Mouse (Mus musculus) left cerebral cortex, postnatal 25 days (tissue): ENCODE measurements around the gene Ntm. TPM values are rescaled to one million over a fixed set of nuclear protein-coding genes. Genes with fewer than 3 reads are reported as not detected.

Experiments
- DNase-seq, 2 experiments: peaks; one replicate each; pipeline ENCODE4 v3.0.0; 2022; ENCODE audit warnings: low spot score in 2 of 2, mixed read lengths in 1 of 2
- intact Hi-C: fragments of 180-260 bp; cut with DNase I; formaldehyde crosslinking; loops from one replicate; pipeline ENCODE4 v1.15.1; 2025
- total RNA-seq, 2 experiments: library from RNA; stranded (reverse); gene quantifications; 2 replicates each; pipeline ENCODE4 v1.2.3; 2021

Gene Ntm
- total RNA-seq, 2 experiments from 2014 or later, result 288 to 306 TPM

DNA sequence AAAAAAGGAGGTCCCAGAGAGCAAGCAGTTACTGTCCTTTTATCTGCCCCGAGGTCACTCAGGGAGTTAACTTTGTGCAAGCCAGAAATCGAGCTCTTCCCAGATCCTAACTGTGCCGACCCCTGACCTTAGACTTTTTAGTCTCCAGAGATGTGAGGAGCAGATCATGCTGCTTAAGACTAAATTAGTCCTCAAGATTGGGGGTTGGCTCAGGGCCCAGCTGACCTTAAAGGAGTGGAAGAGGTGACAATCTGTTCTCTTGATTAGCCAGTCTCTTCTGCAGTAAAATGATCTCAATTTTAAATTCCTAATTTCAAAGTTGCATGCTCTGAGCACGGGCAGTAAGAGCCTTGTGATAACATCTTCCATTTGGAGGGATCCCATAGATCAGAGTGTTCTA is 193.6 kb downstream of the Ntm start:
- intact Hi-C loops, result no loop called here
- no peak for DNase-seq

DNA sequence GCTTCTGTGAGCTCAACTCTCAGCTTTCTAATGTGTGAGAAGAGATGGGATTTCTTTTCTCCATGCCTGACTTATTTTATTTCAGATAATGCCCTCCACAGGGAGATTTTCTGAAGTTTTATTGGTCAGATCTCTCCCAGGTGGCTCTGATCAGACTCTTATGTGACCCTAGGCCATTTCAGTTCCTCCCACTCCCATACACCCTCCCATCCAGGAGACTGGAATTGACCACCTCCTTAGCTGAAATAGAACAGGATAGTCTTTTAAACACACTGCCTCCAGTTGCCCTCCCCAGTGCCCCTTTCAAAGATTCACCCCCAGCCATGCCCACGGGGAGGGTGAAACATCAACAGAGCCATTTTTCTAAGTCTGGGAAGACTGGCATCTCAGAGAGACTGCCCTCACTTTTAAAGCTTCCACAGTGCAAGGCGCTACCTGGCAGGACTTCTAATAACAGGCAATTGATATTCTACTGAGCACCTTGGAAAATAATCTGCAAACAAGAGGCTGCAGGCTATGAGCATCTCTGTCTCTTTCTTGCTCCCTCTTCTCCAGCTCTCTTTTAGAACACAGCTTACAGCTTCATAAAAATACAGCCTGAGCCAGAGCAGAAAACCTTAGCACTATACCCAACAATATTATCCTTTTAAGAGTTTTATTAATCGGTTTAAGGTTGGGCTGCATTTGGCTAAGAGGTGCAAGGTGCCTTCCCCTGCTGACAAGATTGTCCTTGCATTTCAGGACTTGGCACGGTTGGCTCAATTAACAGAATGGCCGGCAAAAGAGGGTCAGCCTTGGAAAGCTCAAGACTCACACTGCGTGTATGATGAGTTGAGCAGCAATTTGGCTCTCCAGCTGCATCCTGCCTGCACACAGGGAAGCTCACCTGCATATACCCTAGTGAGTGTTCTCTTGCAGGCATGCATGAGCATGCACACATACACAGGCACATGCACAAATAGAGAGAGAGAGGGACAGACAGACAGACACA is 196.7 kb downstream of the Ntm start:
- intact Hi-C loops, result no loop called here
- no peak for DNase-seq

DNA sequence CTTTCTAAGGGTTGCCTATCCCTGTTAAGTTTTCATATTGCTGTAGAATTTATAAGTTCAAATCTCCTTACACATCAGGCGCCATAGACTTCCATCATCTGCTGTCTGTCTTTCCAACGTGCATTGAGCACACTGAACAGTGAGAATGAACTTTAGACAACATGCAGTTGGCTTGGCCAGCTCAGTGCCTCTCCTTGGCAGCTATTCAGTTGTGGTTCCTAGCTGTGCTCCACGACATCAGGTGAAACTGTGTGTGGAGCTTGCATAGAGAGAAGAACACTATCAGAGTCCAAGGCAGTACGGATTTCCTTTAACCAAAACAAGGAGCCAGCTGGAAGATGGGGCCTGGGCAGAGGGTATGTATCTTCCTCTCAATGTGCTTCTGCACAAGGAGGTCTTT is 199.6 kb downstream of the Ntm start:
- no peak for DNase-seq
- intact Hi-C loops, result no loop called here

DNA sequence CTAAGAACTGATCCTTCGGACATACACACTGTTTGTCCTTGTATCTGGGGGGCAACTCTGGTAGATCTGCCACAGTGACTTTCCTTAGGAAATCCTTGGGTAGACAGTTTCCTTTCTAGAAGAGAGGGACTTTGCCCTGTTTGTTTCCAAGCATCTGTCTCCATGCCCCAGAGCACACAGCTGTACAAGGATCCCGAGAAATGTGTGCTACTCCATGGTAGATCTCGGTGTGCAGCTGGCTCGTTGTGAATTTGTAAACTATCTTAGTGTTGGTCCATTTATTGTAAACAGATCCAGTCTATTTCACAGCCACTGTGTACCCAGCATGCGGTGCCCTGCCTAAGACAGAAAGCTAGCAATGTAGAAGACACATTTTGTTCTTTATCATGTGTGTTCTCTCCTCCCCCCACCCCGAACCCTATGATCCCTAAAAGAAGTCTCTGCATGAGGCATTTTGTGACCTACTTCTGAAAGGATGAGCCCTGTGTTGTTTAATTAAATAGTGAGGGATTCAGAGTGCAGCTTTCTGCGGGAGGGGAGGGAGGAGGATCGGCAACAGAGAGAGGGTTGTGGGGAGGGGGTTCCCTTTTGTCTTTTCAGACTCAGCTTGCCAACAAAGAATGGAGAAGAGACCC is 200.9 kb downstream of the Ntm start:
- intact Hi-C loops, result no loop called here
- no peak for DNase-seq

DNA sequence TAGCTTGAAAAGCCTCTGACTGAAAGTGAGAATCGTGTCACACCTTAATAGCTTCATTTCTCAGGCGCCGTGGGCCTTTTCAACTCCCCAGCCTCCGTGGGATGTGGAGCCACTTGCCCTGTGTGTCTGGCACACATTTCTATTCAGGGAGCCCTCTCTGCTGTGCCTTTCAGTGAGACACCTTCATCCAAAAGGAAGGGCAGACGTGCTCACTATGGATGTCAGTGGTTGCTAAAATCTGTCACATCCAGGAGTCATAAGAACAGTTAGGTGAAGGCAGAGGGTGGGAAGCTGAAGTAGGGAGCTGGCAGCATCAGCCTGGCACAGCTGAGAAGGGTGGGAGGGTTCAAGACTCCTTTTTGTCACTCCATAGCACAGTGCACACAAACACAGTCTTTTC is 201.4 kb downstream of the Ntm start:
- DNase-seq, result peak in 1 of 2 experiments; percentile 29
- intact Hi-C loops, result no loop called here

DNA sequence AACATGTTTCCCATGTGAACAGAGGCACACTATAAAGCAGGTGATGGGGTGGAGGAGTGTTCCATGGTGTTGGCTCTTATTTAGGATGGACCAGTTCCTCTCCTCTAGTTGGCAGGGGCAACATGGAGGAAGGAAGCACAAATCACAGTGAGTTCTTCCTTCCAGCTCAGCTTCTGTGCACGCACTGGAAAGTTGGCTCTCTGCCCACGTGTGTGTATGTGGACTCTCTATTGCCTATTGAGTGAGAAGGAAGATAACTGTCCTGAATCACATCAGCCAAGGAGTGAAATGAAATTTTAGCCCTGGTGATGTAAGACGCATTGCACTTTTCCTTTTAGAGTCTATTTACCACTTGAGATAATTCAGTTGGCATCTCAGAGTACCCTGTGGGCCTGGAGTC is 203.0 kb downstream of the Ntm start:
- no peak for DNase-seq
- intact Hi-C loops, result no loop called here

DNA sequence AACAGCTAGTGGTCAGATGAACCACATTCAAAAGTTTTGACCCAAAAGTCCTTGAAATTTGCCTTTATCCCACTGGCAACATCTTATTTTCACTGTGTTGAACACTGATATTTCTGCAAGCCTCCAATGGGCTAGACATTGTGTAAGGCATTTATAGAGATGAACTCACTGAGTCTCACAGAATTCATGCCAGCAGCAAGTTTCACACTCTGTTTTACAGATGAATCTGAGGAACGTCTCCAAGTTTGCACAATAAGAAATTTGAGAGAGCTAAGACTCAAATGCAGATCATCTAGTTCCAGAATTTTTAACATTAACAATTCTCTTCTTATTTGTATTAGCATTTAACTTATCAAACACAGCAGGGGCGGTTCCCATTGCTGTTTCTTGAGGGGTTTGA is 203.9 kb downstream of the Ntm start:
- intact Hi-C loops, result no loop called here
- peak in 1 of 2 experiments; percentile 59 for DNase-seq

DNA sequence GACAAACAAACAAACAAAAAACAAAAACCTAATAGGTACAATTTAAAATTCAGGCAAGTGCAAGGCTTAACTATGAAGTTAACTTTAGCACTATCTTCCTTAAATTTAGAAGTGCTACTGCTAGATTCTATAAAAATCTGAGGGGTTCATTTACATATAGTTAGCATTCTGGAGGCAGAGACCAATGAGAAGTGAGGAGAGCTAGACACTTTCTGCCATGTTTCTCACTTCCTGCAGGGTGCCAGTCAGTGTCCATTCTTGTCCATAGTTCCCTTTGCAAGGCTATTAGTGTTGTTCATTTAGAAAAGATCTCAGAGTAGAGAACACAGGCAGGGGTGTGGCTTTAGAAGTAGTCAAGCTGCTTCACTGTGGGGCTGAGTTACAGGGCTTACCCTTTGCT is 208.6 kb downstream of the Ntm start:
- DNase-seq, result peak in 1 of 2 experiments; percentile 71
- intact Hi-C loops, result no loop called here

DNA sequence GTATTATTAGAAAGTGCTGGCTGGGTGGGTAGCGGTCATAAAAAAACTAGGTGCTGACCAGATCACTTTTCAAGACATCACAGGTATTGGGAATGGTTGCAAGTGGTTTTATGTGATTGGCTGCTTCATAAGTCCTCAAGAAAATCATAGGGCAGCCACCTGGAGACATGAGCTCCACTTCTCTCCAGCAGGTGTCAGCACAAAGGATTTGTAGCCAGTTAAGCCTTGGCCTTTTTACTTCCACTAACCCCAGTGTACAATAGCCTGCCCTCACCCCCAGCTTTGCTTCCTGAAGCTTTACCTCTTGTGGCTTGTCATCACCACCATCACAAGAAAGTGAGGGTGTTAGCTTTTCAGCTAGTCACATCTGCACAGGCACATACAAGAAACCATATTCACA is 211.5 kb downstream of the Ntm start:
- intact Hi-C loops, result loop anchor here (2.0 kb wide), 2 partner anchors 51 to 389 kb away; no protein-coding TSS in a partner anchor
- DNase-seq, result no peak

DNA sequence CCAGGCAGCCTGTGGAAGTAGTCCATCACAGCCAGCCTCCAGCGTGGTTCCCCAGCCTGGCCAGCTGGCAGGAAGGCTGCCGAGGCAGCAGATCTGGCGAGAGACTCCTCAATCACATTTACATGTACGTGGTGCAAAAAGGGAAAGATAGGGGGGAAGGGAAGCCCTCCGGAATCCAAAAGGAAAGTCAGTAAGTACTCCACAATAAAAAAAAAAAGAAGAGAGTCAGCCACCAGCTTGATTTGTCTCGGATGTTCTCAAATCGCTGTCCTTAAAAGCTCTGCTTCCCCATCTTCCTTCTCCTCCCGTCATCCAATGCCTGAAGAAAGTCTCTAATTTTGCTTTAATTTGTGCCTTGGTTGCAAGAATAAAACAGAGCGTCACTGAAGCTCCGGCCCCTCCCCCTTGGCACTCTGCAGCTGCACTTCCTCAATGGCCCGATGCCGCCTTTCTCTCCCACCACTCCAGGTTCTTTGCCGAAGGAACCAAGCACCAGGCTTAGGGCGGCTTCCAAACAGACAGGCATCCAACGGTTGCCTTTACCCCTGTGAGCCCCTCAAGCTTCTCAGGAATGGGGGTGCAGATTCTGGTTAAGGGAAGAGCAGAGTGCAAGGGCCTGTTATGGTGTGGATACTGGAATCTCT is 212.4 kb downstream of the Ntm start:
- peak; percentile 62 to 93 for DNase-seq
- intact Hi-C loops, result loop anchor here (1.0 to 2.0 kb wide), 3 partner anchors 52 to 390 kb away; no protein-coding TSS in a partner anchor

DNA sequence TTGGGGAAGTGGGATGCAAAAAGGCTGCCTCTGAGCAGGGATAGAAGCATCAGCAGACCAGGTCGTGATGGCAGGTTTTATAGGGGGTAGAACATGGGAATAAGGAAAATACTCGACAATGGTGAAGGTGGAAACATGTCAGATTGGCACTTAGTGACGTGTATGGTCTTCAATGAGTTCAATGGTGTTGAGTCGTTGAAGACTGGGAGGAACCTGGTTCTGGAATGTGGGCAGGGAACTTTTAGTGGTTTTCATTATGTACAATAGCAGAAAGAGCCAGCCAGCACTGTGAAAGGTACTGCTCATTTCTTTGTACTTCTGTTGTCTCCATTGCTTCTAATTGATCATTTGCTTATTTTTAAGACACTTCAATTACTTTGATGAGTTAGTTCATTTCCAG is 214.9 kb downstream of the Ntm start:
- DNase-seq, result no peak
- intact Hi-C loops, result no loop called here

DNA sequence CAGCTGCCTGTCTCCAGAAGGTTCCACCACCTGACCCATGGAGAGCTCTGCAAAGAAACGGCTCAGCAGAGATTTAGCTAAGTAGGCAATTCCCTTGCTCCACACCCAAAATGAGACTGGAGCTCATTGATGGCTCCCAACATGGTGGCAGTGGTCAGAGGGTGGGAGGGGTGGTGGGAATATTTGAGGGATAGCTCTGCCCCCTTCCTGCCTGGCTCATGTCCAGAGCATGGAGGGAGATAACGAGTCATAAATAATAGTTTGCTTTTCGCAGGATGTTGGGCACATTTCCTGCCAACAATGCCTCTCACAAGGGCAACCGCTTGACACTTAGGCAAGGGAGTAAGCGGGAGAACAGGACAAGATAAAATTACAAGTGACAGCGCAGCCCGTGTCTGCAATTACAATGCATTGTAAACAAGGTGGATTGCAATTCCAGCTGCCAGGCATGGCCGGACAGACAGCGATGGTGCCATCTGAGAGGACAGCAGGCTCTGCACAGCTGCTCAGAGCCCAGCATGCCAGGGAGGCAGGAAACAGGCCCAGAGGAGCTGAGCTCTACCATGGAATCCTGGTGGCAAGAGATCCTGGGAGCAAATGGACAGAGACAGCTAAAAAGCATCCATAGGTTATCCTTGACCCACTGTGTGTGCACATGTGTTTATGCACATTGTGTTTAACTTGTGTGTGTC is 224.0 kb downstream of the Ntm start:
- intact Hi-C loops, result no loop called here
- no peak for DNase-seq

DNA sequence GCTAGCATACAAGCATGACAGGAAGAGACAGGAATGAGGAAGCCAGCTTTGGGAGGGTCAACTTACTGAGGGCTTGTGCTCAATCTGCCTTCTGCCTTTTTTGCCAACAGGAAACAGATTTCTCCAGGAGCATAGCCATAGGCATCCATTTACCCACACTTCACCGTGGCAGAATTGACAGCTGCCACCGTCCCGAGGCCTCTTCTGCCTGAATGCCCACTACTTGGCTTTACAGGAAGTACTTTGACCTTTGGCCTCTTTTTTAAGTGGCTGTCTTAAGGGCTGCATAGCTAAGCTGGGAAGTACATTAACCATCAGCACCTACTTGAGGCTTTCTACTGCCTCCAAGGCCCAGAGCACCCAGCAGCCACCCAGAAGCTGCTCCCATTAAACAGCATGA is 226.9 kb downstream of the Ntm start:
- no peak for DNase-seq
- intact Hi-C loops, result no loop called here

DNA sequence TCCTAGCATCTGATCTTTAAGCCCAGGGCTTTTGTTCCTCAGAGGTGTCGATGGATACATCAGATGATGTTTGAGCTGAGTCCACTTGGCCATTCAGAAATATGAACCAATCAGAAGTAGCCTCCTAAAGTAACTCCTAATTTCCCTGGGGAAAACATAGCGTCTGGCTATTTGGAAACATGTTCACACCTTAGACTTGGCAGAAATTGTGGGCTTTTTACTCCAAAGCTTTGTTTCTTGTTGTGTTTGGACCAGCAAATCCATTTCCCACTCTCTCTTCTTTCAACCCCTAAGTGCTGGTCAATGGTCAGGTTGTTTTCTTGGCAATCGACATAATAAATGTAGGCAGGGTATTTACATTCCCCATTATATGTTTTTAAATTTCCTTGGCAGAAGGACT is 230.0 kb downstream of the Ntm start:
- intact Hi-C loops, result loop anchor here (1.0 kb wide), 1 partner anchor 41 kb away; no protein-coding TSS in a partner anchor
- no peak for DNase-seq

DNA sequence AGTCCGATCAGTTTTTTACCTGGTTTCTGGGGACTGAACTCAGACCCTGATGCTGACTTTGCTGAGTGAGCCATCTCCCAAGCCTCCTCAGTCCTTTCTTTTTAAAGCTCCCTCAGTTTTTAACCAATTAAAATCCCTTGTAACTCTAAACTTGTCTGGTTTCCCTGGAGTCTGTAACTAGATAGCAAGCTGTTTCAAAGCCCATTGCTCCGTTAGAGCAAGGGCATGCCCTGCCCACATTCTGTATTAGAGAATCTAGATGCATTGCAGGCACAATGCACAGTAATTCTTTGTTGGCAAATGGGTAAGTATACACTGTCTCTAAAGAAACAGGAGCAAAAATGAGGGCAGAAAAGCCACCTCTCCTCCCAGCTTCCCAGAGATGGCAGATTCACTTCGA is 231.3 kb downstream of the Ntm start:
- no peak for DNase-seq
- intact Hi-C loops, result loop anchor here (1.0 kb wide), 1 partner anchor 39 kb away; no protein-coding TSS in a partner anchor

DNA sequence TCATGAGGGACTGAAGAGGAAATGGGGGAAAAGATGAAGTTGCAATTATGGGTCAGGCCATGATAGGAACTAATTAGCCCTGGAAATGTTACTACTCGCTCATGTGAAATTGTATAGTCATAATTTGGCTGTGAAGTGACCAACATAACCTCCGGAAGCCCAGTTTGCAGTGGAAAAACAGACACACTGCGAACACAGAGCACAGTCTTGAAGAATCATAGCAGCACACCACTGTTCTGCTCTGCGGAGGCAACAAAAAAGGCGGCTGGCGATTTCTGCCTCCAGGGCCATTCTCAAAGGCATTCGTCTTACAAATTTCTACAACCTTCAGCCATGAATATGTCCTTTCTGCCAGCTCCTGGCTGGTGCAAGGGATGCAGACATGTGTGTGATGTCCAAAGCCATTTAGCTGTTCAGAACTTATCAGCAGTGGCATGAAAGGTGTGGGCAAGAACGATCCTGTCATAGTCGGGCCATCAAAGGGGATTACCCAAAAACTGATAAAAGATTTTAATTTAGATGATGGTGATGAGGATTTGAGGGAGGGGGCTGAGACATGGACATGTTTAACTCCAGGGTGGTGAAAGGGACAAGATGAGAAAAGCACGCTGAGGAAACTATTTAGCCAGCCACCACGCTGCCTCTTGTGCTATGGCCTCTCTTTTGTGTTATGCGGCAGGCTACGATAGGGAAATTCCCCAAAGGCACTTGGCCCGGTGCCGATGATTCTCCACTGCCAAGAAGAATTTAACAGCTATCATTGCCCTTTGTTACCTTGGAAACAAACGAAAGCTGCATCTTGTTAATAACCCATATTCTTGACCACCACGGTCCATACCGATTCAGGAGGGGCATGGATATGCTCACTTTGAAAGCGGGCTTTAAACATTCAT is 235.2 kb downstream of the Ntm start:
- DNase-seq, result peak in 1 of 2 experiments; percentile 40
- intact Hi-C loops, result no loop called here

DNA sequence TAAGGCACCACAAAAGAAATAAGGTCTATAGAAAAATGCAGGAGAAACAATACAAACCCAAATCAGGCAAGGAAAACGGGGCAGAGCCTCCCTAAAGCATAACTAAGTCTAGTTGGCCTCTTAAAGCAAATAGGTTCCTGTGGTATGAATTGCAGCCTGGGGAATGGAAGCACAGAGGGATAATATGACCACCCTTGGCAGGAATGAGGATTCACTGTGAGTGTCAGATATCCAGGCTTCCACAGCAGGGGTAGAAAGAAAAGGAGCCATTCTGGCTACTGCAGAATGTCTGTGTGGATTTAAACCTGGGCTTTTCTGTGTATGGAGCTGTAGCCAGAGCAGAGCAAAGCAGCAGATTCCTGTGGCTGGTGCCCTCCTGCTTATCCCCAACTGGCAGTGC is 241.5 kb downstream of the Ntm start:
- intact Hi-C loops, result no loop called here
- DNase-seq, result no peak

DNA sequence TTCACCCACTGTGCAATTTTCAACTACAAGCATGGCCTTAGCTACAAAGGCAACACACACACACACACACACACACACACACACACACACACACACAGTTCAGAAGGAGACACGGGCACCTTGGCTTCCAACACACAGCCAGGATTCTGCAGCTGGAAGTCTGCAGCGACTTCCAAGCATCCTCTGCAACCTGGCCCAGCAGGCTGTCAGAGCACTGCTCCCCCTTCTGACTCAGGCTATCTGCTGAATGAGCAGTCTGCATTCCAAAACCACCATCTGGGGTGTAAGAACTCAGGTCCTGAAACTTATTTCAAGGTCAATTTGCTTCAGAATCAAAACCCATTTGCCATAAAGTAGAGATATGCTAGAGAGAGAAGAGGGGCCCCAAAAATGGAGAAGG is 246.1 kb downstream of the Ntm start:
- peak in 1 of 2 experiments; percentile 26 for DNase-seq
- intact Hi-C loops, result no loop called here

DNA sequence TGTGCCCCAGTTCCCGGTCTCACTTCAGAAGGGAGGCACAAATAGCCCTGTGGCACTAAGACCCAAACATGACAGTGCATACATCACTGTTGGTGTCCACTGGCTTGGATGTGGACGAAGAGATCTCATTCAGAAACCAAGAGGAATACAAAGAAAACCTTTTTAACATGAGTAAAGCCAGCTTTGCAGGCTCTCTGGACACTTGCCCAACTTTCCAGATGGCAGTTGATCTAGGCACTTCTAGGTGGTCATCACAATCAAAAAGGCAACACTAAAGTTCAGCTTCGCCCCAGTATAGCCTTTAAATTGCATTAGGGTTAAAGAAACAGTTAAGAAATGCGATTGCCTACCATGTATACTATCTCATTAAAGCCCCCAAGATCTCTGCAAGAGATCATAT is 264.7 kb downstream of the Ntm start:
- DNase-seq, result no peak
- intact Hi-C loops, result no loop called here
